Mouse (Mus musculus): Measurements from ENCODE around the gene Pigr.

- no peak for TF ChIP-seq POLR2A (IDR thresholded peaks at IDR 0.05; ENCODE audit: insufficient read length, low read depth)
- TF ChIP-seq E2F4 (IDR thresholded peaks at IDR 0.05; ENCODE audit: insufficient read depth), result no peak
Observed at GRCm38 (mm10) chr1:130799399-130799798, 27.1 kb upstream of the Pigr start.

Data from myocyte (in vitro differentiated cells).